Mouse (Mus musculus): Measurements from ENCODE around the gene Olfr1024. TPM values are rescaled to one million over a fixed set of nuclear protein-coding genes. Genes with fewer than 3 reads are reported as not detected.

Gene Olfr1024
- polyA plus RNA-seq, 1 experiment from 2014 or later: not detected

DNA sequence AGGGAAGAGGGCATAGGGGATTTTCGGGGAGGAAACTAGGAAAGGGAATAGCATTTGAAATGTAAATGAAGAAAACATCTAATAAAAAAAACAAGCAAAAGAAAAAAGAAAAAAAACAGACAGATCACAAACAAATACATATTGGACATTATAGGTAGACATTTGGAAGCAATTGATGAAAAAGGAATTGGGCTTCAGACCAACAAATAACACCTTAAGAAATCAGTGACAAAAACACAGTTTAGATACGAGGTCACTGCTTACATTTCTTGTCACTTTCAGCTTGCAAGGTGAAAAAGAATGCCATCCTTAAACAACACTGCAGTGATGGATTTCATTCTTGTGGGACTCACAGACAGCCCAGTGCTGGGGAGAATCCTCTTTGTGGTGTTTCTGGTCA, 36.6 kb downstream of the Olfr1024 start, which contains the start of gene Olfr1022:
Gene Olfr1022, plus strand, starts transcription at position 301 of the 400 bp plus-strand sequence.
- Histone ChIP-seq H3K9ac (replicated peaks) (no peak within 1 kb of the TSS), H3K4me1 (ENCODE audit: insufficient read depth) (no peaks in the 10 kb centered on the region), H3K4me3 (ENCODE audit: low read depth, low read length) (no peak within 1 kb of the TSS), H3K27ac (ENCODE audit: low read depth) (no peak within 1 kb of the TSS), H3K4me2 (ENCODE audit: low read depth, low read length) (no peak within 1 kb of the TSS), H3K27me3 (ENCODE audit: insufficient read depth, low read length) (no peaks in the 10 kb centered on the region), H3K36me3 (replicated peaks; ENCODE audit: insufficient read depth, low read length) (no peaks in the 10 kb centered on the region), H3K9me3 (ENCODE audit: low read length) (no peaks in the 10 kb centered on the region)
- WGBS (ENCODE audit: insufficient replicate concordance): 41% methylated on average over 2 of the region's 2 CpGs
- ATAC-seq (no peak), DNase-seq (no peak)
- no peak for TF ChIP-seq CTCF (IDR thresholded peaks at IDR 0.05; ENCODE audit: low read depth)
- TF ChIP-seq EP300 (IDR thresholded peaks at IDR 0.05; ENCODE audit: low read depth): no peak

Other genes starting within 250 kb of the Olfr1024 start
- not detected in 2 replicates for gene Olfr154, start 240.6 kb downstream of the Olfr1024 start, polyA plus RNA-seq (2015; fragmentation: Nextera tagmentation; extraction: Ambion mirVana)
- gene Olfr1006, start 226.3 kb downstream of the Olfr1024 start, polyA plus RNA-seq (2015; fragmentation: Nextera tagmentation; extraction: Ambion mirVana): not detected in 2 replicates
- not detected in 2 replicates for gene Olfr1008, start 215.6 kb downstream of the Olfr1024 start, polyA plus RNA-seq (2015; fragmentation: Nextera tagmentation; extraction: Ambion mirVana)
- not detected in 2 replicates for gene Olfr1009, start 189.6 kb downstream of the Olfr1024 start, polyA plus RNA-seq (2015; fragmentation: Nextera tagmentation; extraction: Ambion mirVana)
- not detected in 2 replicates for gene Olfr1012, start 142.3 kb downstream of the Olfr1024 start, polyA plus RNA-seq (2015; fragmentation: Nextera tagmentation; extraction: Ambion mirVana)
- not detected in 2 replicates for gene Olfr1013, start 138.0 kb downstream of the Olfr1024 start, polyA plus RNA-seq (2015; fragmentation: Nextera tagmentation; extraction: Ambion mirVana)
- not detected in 2 replicates for gene Olfr1014, start 132.3 kb downstream of the Olfr1024 start, polyA plus RNA-seq (2015; fragmentation: Nextera tagmentation; extraction: Ambion mirVana)
- gene Olfr1015, start 123.0 kb downstream of the Olfr1024 start, polyA plus RNA-seq (2015; fragmentation: Nextera tagmentation; extraction: Ambion mirVana): not detected in 2 replicates
- gene Olfr1016, start 102.5 kb downstream of the Olfr1024 start, polyA plus RNA-seq (2015; fragmentation: Nextera tagmentation; extraction: Ambion mirVana): not detected in 2 replicates
- not detected in 2 replicates for gene Olfr1018, start 86.6 kb downstream of the Olfr1024 start, polyA plus RNA-seq (2015; fragmentation: Nextera tagmentation; extraction: Ambion mirVana)
- gene Olfr1019, start 59.6 kb downstream of the Olfr1024 start, polyA plus RNA-seq (2015; fragmentation: Nextera tagmentation; extraction: Ambion mirVana): not detected in 2 replicates
- not detected in 2 replicates for gene Olfr1020, start 58.0 kb downstream of the Olfr1024 start, polyA plus RNA-seq (2015; fragmentation: Nextera tagmentation; extraction: Ambion mirVana)
- gene Olfr1022, start 36.5 kb downstream of the Olfr1024 start, polyA plus RNA-seq (2015; fragmentation: Nextera tagmentation; extraction: Ambion mirVana): not detected in 2 replicates
- gene Olfr1023, start 19.4 kb downstream of the Olfr1024 start, polyA plus RNA-seq (2015; fragmentation: Nextera tagmentation; extraction: Ambion mirVana): not detected in 2 replicates
- not detected in 2 replicates for gene Olfr1025-ps1, start 10.1 kb upstream of the Olfr1024 start, polyA plus RNA-seq (2015; fragmentation: Nextera tagmentation; extraction: Ambion mirVana)
- gene Olfr1026, start 16.5 kb upstream of the Olfr1024 start, polyA plus RNA-seq (2015; fragmentation: Nextera tagmentation; extraction: Ambion mirVana): not detected in 2 replicates
- not detected in 2 replicates for gene Olfr1028, start 45.4 kb upstream of the Olfr1024 start, polyA plus RNA-seq (2015; fragmentation: Nextera tagmentation; extraction: Ambion mirVana)
- not detected in 2 replicates for gene Olfr1029, start 68.8 kb upstream of the Olfr1024 start, polyA plus RNA-seq (2015; fragmentation: Nextera tagmentation; extraction: Ambion mirVana)
- gene Olfr1030, start 74.2 kb upstream of the Olfr1024 start, polyA plus RNA-seq (2015; fragmentation: Nextera tagmentation; extraction: Ambion mirVana): not detected in 2 replicates
- gene Olfr1031, start 85.3 kb upstream of the Olfr1024 start, polyA plus RNA-seq (2015; fragmentation: Nextera tagmentation; extraction: Ambion mirVana): not detected in 2 replicates
- gene Olfr1032, start 100.5 kb upstream of the Olfr1024 start, polyA plus RNA-seq (2015; fragmentation: Nextera tagmentation; extraction: Ambion mirVana): not detected in 2 replicates
- 4.6 and 5.4 TPM in 2 replicates for gene Olfr1033, start 115.6 kb upstream of the Olfr1024 start, polyA plus RNA-seq (2015; fragmentation: Nextera tagmentation; extraction: Ambion mirVana)
- gene Olfr1034, start 140.8 kb upstream of the Olfr1024 start, polyA plus RNA-seq (2015; fragmentation: Nextera tagmentation; extraction: Ambion mirVana): 0.15 and 0.22 TPM in 2 replicates
- not detected in 2 replicates for gene Olfr1036, start 168.9 kb upstream of the Olfr1024 start, polyA plus RNA-seq (2015; fragmentation: Nextera tagmentation; extraction: Ambion mirVana)
- not detected in 2 replicates for gene Olfr1037, start 182.3 kb upstream of the Olfr1024 start, polyA plus RNA-seq (2015; fragmentation: Nextera tagmentation; extraction: Ambion mirVana)
- gene Olfr1039, start 230.9 kb upstream of the Olfr1024 start, polyA plus RNA-seq (2015; fragmentation: Nextera tagmentation; extraction: Ambion mirVana): not detected in 2 replicates
- gene Olfr1040, start 241.7 kb upstream of the Olfr1024 start, polyA plus RNA-seq (2015; fragmentation: Nextera tagmentation; extraction: Ambion mirVana): not detected in 2 replicates